Mouse (Mus musculus) cerebellum, postnatal 25 days (tissue): ENCODE measurements at regions not wholly inside any gene's neighbourhood (a gene's known extent, or its start where the extent isn't known, plus 50 kb on each side); places are given as distances from the start of the nearest gene placed in this dataset.

Experiments used
- DNase-seq, 2 experiments: peaks; one replicate each; pipeline ENCODE4 v3.0.0; 2021; ENCODE audit warnings: mixed read lengths in 2 of 2

DNA sequence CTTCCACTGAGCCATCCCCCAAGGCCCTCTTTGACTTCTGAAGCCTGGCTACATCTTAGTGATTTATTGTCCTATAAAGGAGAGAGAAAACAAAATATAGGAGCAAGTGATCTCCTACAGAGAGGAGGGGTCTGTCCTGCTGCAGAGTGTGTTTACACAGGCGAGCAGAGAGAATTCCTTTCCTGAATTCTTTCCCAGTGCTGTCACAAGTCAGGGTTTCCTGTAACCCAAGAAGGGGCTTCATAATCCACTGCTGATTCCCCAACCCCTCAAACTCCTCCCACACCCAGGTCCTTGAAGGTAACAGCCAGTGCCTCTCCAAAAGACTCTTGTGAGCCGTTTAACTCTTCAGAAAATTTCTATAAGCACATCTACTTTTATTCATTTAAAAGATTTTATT, 66.8 kb upstream of the Tpm1 start:
- no peak for DNase-seq

DNA sequence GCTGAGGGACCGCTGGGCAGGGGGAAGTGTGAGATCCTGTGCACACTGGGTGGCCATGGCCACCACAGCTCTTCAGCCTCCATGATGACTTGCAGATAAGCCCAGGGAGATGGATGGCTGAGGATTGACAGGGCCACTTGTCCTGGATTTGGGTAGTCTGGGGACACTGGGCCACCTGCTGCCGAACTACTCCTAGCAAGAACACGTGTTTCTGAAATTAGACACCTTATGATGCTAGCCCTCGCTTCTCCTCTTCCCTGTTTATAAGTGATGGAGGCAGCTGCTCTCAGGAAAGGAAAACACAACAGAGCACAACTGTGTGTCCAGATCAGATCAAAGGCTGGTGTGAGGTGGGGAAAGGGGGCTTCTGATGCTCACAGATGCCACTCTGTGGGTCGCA, 64.9 kb upstream of the Tpm1 start:
- no peak for DNase-seq

GRCm38 (mm10) chr9:67111836-67112584, 62.8 kb upstream of the Tpm1 start:
- no peak for DNase-seq

- no peak for DNase-seq
Measured at GRCm38 (mm10) chr9:67107938-67108337, 58.7 kb upstream of the Tpm1 start.

DNA sequence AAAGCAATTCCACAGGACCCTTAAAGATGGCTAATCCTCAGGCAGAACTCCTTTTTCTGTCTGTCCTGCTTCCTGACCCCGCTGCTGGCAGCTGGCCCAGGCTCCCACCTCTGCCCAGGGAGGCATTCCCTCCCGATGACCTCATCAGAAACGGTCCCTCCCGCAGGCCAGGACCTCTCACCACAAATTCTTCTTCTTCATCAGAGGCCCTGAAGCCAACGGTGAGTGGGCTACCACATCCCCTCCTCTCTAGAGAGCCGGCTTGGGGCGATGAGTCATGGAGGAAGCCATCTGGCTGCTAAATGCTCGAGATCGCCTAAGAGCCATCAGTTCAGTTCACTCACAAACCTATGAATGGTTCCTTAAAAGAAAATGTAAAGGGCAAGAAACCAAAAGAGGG, 56.7 kb upstream of the Tpm1 start:
- peak; percentile 14 to 36 for DNase-seq

- no peak for DNase-seq
Measured at GRCm38 (mm10) chr9:67105216-67105615, 56.0 kb upstream of the Tpm1 start.

GRCm38 (mm10) chr9:67104616-67105015, 55.4 kb upstream of the Tpm1 start:
- DNase-seq: no peak

GRCm38 (mm10) chr9:67102578-67102977, 53.4 kb upstream of the Tpm1 start:
- DNase-seq: peak in 1 of 2 experiments; percentile 27

GRCm38 (mm10) chr9:67099471-67099870, 50.3 kb upstream of the Tpm1 start:
- no peak for DNase-seq
